Mouse (Mus musculus) testis, postnatal 14 days (tissue): ENCODE results near the gene Atp8a2.

Experiments used
- DNase-seq: peaks from one replicate; pipeline ENCODE4 v3.0.0; 2021; ENCODE audit warnings: low spot score

The Atp8a2 gene

GRCm38 (mm10) chr14:59715695-59716442 lies 481.1 kb downstream of the Atp8a2 start:
- DNase-seq = no peak

- DNase-seq = no peak
Measured at GRCm38 (mm10) chr14:59709505-59710335, 487.3 kb downstream of the Atp8a2 start.

GRCm38 (mm10) chr14:59708009-59708408 lies 489.0 kb downstream of the Atp8a2 start:
- no peak for DNase-seq

GRCm38 (mm10) chr14:59705326-59706058 lies 491.5 kb downstream of the Atp8a2 start:
- no peak for DNase-seq

- no peak for DNase-seq
Measured at GRCm38 (mm10) chr14:59701492-59701891, 495.5 kb downstream of the Atp8a2 start.

GRCm38 (mm10) chr14:59695160-59695559 lies 501.8 kb downstream of the Atp8a2 start:
- DNase-seq = no peak

GRCm38 (mm10) chr14:59692164-59692563 lies 504.8 kb downstream of the Atp8a2 start:
- DNase-seq = no peak

- no peak for DNase-seq
Measured at GRCm38 (mm10) chr14:59691402-59691801, 505.6 kb downstream of the Atp8a2 start.

- no peak for DNase-seq
Measured at GRCm38 (mm10) chr14:59690954-59691353, 506.0 kb downstream of the Atp8a2 start.

- DNase-seq = no peak
Measured at GRCm38 (mm10) chr14:59689596-59689995, 507.4 kb downstream of the Atp8a2 start.

GRCm38 (mm10) chr14:59686229-59686628 lies 510.8 kb downstream of the Atp8a2 start:
- DNase-seq = no peak

- no peak for DNase-seq
Measured at GRCm38 (mm10) chr14:59685343-59685742, 511.6 kb downstream of the Atp8a2 start.

GRCm38 (mm10) chr14:59681906-59682305 lies 515.1 kb downstream of the Atp8a2 start:
- no peak for DNase-seq

- DNase-seq = peak; percentile 71
Measured at GRCm38 (mm10) chr14:59677598-59678003, 519.4 kb downstream of the Atp8a2 start.

GRCm38 (mm10) chr14:59675330-59675729 lies 521.6 kb downstream of the Atp8a2 start:
- no peak for DNase-seq

- no peak for DNase-seq
Measured at GRCm38 (mm10) chr14:59674556-59674955, 522.4 kb downstream of the Atp8a2 start.

- DNase-seq = no peak
Measured at GRCm38 (mm10) chr14:59672893-59673515, 524.0 kb downstream of the Atp8a2 start.

GRCm38 (mm10) chr14:59657098-59657497 lies 539.9 kb downstream of the Atp8a2 start:
- no peak for DNase-seq

- DNase-seq = no peak
Measured at GRCm38 (mm10) chr14:59656591-59656990, 540.4 kb downstream of the Atp8a2 start.

GRCm38 (mm10) chr14:59649337-59649736 lies 547.6 kb downstream of the Atp8a2 start:
- DNase-seq = no peak

- DNase-seq = no peak
Measured at GRCm38 (mm10) chr14:59648611-59649010, 548.4 kb downstream of the Atp8a2 start.
